Mouse (Mus musculus) erythroblast, embryonic 14.5 days (primary cell): ENCODE measurements around the gene Gm49380.

ENCODE experiments used
- GATA1 ChIP-seq: IDR thresholded peaks from 2 replicates; pipeline ENCODE4 v1.6.1; 2012; ENCODE audit warnings: low read length, inconsistent platforms, mixed read lengths
- TAL1 ChIP-seq: IDR thresholded peaks from 3 replicates; pipeline ENCODE4 v1.6.1; 2012; ENCODE audit warnings: low read length, inconsistent platforms, mixed read lengths

GRCm38 (mm10) chr9:44114453-44114852, 1.2 kb upstream of the Gm49380 start:
- TF ChIP-seq GATA1 (no peak), TAL1 (no peak)
